Mouse (Mus musculus) left cerebral cortex, adult 8-10 months (tissue): Measurements from ENCODE around the gene Mtap. TPM values are rescaled to one million over a fixed set of nuclear protein-coding genes. Genes with fewer than 3 reads are reported as not detected.

Experiments used
- DNase-seq, 2 experiments: peaks; one replicate each; pipeline ENCODE4 v3.0.0; 2022; ENCODE audit warnings: low spot score in 2 of 2
- total RNA-seq, 4 experiments: library from RNA; stranded (reverse); gene quantifications; 2 replicates each; pipeline ENCODE4 v1.2.4; 2022

Gene Mtap
- 10 to 100 TPM in 1 of 4 experiments, 1 to 10 TPM in 3; 9.3 to 12.1 (median 9.5) TPM for total RNA-seq

DNA sequence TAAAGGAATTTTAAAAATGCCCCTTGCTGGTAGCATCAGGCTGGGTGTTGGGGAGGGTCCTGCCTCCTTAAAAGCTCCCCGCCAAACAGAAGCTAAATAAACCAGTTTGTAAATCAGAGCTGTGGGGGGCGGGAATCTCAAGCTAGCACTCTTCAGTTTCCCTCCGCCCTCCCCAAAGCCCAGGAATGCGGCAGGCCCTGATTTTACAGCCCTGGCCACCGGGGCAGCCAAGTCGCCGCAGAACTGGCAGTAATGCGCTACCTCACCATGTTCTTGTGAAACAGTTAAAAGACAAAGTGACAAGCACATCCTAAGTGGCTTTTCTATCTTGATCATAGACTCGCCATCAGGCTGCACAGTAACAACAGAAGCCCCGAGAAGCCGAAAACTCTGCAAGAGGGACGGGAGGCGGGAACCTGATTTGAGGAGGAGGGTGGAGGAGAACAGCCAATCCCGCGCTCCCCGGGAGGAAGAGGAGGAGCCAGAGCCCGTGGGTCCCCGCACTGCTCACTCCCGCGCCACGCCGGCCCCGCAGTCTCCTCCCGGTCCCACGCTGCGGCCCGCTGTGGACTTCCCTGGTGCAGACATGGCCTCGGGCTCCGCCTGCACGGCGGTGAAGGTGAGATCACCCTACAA lies at the start of gene Mtap:
Gene Mtap (plus strand): TSS at position 217 of the 636 bp plus-strand sequence.
- DNase-seq = peak; percentile 46 to 66

GRCm38 (mm10) chr4:89089110-89089509 lies 47.8 kb upstream of the Mtap start:
- no peak for DNase-seq

DNA sequence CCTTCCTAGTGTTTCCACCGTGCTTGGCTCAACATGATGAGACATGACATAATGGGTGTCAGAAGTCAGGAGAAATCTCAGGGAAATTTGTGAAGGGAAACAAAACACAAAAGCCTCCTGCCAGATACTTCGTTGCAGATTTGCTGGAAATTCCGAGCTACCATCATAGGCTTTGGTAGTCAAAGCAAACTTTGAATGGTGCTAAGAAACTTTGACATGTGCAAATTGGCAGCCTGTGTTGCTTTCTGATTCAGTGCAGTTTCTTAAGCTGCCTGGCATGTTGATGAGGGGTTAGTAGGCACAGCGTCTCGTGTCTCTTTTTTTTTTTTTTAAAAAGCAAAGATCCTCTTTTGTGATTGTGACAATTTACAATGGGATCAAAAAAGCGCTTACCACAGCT lies 46.7 kb upstream of the Mtap start:
- no peak for DNase-seq

DNA sequence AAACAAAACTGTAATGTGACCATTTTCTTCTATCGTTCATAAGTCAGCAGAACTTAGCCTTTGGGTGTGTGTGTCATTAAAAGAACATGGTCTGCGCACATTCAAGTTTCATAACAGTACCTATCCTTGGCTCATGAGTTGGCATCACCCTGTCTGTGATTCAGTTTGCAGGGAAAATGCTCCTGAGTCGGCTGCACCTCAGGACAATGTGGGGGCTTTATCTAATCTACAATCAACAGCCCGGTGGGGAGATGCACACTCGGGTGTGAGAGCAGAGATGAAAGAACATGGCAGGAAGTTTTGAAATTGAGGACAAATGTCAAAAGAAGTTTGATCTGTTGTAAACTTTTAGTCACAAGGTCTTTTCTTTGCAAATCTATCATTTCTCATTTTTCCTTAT lies 44.8 kb upstream of the Mtap start:
- no peak for DNase-seq

DNA sequence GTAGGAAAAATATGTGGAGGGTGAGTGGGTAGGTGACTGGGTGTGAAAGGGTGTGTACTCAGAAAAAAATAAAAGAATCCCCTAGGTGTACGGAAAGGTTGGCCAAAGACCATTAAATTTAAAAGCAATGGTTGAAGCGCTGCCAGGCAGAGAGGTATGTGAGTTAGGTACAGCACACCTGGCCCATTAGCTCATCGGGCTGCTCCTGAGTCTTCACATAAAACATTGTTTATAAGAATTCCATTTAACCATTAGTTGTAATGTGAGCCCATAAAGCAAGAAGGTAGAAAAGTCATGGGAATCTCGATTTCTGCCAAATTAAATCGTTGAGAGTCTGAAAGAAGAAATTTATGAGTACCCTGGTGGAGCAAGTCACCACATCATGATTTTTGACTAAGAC lies 42.1 kb upstream of the Mtap start:
- no peak for DNase-seq

DNA sequence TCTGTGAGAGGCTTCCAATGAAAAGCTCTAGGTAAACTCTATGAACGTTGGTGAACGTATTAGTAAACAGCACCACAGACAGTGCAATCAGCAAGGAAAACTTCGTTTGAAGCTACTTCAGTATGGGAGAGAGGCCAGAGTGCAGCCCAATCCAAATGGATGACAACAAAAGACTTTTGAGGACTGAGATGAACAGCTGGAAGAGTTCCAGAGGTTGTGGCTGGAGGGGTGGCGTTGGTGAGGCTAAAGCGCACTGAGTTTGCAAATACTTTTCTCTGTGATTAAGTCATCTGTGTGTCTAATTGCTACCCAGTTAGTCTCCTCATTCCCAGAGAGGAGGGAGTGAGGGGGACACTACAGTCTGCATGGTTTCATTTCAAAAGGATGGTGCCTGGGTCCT lies 38.7 kb upstream of the Mtap start:
- DNase-seq = no peak

GRCm38 (mm10) chr4:89101276-89101675 lies 35.6 kb upstream of the Mtap start:
- DNase-seq = no peak

GRCm38 (mm10) chr4:89102283-89102682 lies 34.6 kb upstream of the Mtap start:
- no peak for DNase-seq

- no peak for DNase-seq
Measured at GRCm38 (mm10) chr4:89105486-89105885, 31.4 kb upstream of the Mtap start.

- DNase-seq = no peak
Measured at GRCm38 (mm10) chr4:89106505-89106904, 30.4 kb upstream of the Mtap start.

GRCm38 (mm10) chr4:89112168-89112710 lies 24.7 kb upstream of the Mtap start:
- no peak for DNase-seq

DNA sequence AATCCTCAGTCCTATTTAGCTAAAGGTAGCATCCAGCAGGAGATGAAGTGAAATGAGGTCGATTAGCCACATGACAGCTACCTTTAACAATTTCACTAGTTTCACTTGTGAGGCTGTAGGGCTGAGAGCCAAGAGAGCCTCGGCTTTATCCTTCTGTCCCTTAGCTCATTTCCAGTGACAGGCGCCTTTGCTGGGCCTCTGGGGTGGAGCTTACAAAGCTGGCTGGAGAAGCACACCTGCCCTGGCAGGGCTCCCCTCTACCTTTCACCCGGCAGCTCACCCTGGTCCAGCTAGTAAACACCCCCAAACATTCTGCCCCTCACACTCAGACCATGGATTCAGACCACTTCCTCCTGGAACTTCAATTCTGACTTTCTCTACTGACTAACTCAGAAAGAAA lies 24.1 kb upstream of the Mtap start:
- no peak for DNase-seq

GRCm38 (mm10) chr4:89116006-89116405 lies 20.9 kb upstream of the Mtap start:
- no peak for DNase-seq

- no peak for DNase-seq
Measured at GRCm38 (mm10) chr4:89119900-89120299, 17.0 kb upstream of the Mtap start.

DNA sequence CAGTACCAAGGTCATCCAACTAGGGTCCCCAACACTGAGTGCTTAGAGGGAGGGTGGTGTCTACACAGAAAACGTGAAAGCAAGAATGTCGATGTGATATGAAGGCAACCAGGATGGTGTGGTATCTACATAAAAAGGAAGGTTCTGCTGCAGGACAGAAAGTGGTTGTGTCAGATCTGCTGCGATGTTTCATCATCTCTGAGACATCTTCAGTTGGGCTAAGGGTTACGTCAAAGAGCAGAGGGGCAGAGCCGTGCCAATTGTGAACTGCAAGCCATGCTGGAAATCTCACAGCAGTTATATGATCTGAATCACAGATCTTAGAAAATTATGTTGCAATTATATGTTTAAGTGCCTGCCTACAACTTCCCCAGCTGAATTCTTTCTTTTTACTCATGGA lies 16.6 kb upstream of the Mtap start:
- no peak for DNase-seq

DNA sequence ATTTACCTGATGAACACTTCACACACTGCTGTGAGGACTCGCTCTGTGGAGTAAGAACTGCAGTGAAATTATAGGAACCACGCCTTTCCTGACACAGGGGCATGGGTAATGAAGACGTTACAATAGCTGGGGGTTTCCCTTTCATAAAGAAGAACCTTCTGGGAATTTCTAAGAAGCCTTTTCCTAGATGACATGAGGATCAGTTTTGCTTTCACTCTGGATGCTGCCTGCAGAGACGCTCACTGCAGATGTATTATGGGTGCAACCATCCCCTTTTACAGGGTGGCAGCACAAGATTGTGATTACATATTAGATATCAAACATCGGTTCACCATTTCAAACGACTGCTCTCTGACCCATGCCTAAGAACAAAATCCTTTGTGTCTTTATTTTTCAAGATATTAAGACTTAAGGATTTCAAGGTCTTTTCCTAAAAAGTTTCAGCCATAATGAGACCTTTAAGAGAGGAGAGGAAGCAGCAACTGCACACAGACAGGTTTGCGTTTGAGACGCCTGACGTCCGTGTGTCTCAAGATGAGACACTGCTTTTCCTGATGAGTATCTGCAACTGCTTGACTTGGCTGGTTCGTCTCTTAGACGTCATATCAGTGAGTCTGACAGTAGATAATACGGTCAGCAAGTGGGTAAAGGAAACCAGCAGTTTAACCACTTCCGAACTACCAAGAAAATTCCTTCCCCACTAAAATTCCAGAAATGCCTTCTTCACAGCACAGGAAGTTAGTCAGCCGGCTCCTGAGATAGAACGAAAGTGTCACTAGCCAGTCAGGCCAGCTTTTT lies 13.3 kb upstream of the Mtap start:
- no peak for DNase-seq

DNA sequence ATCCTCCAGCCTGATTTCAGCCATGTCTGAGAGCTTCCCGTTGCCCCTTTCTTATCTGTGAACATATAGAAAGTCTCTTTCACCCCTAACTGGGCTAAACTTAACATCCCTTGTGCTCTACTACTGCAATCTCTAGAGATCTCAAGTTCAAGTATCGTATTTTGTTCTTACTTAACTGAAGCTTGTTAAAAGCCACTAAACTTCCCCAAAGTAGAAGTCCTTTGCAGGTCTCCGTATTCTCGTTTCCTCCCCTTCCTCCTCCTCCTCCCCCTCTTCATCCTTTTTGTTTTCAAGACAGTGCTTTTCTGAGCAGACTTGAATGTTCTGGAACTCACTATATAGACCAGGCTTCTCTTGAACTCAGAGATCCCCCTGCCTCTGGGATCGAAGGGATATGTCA lies 9.2 kb upstream of the Mtap start:
- DNase-seq = no peak

GRCm38 (mm10) chr4:89128080-89128936 lies 8.6 kb upstream of the Mtap start:
- no peak for DNase-seq

DNA sequence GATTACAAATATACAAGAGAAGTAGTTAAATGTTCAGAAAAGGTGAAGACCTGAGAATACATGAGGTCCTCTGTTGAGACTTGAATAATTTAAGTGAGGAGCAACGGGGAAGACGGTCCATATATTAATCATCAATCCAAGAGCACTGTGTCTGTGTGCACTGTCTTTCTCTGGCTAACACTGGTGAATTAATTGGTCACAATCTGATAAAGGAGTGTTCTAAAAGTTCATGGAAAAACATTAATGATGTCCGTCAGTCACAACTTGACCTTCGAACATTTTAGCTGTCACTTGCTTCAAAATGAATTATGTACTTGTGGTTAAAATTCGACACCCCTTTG lies 8.0 kb upstream of the Mtap start:
- no peak for DNase-seq

- no peak for DNase-seq
Measured at GRCm38 (mm10) chr4:89129311-89129913, 7.5 kb upstream of the Mtap start.

- DNase-seq = no peak
Measured at GRCm38 (mm10) chr4:89131795-89132194, 5.1 kb upstream of the Mtap start.

- no peak for DNase-seq
Measured at GRCm38 (mm10) chr4:89136356-89136755, 566 bp upstream of the Mtap start.
